Mouse (Mus musculus) liver, postnatal 0 days (tissue): Measurements from ENCODE around the gene Cpne6.
A peak's percentile ranks its signal among the peaks of the same experiment; 100 is the strongest.

ENCODE experiments used
- CTCF ChIP-seq: sonication (generic); IDR thresholded peaks from 2 replicates; pipeline ENCODE4 v1.5.1; 2016; ENCODE audit warnings: antibody characterized with exemption, low read depth
- EP300 ChIP-seq: IDR thresholded peaks from 2 replicates; pipeline ENCODE4 v1.6.1; 2016; ENCODE audit warnings: antibody characterized with exemption, low read depth, mild to moderate bottlenecking

DNA sequence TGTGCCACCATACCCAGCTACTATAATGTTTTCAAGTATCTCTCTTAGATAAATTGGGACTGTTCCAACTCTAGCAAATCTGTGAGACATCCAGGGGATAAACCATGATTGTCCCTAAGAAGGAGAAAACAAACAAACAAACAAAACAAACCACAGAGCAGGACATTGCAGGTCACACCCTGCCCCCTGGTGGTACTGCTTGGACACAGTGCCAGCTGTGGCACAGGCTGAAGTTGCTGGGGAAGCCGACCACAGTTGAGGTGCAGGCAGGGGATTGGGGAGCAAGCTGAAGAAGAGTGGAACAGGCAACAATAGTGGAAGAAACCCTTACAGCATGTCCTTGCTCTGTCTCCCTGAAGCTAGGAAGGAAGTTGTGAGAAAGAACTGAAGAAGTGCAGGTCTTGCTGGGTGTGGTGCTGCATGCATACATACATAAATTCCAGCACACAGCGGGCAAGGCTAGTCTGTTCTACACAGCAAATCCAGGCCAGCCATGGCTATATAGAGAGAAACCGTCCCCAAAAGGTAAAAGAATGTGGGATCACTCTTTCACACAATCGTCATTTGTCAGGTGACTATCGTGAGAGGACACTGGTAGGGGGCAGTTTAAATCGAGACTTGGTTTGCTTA lies 26.0 kb downstream of the Cpne6 start:
- TF ChIP-seq CTCF (peak; percentile 92), EP300 (no peak)
